Mouse (Mus musculus) heart, embryonic 14.5 days (tissue): ENCODE measurements around the gene Dct. TPM values are rescaled to one million over a fixed set of nuclear protein-coding genes. Genes with fewer than 3 reads are reported as not detected.

ENCODE experiments used
- ATAC-seq: fragments of 200-750 bp; cut with Nextera tagmentation; 2 replicates; pipeline ENCODE4 v1.8.0; 2017; ENCODE audit warnings: low read depth, moderate TSS enrichment; ENCODE audit not compliant: insufficient number of reproducible peaks, insufficient read depth, low FRiP score
- H3K27ac ChIP-seq, 2 experiments: fragments of 200-500 bp in 1 of 2; fragments of 300-500 bp in 1 of 2; sonication (generic) in 1 of 2; replicated peaks in 1 of 2; 2 replicates each; pipeline ENCODE4 v1.5.1; 2012 to 2014; ENCODE audit warnings: low read depth in 2 of 2, low read length in 2 of 2, control low read depth in 1 of 2, mild to moderate bottlenecking in 1 of 2, mixed read lengths in 1 of 2; ENCODE audit not compliant: control insufficient read depth in 1 of 2, insufficient read depth in 1 of 2
- H3K27me3 ChIP-seq: fragments of 300-500 bp; sonication (generic); 2 replicates; pipeline ENCODE4 v1.6.1; 2014; ENCODE audit warnings: mild to moderate bottlenecking, low read length, control low read depth; ENCODE audit not compliant: control insufficient read depth, insufficient read depth
- H3K36me3 ChIP-seq: fragments of 300-500 bp; sonication (generic); 2 replicates; pipeline ENCODE4 v1.6.1; 2014; ENCODE audit warnings: mild to moderate bottlenecking, control low read depth, low read length, mixed read lengths; ENCODE audit not compliant: control insufficient read depth, insufficient read depth
- H3K4me1 ChIP-seq, 2 experiments: fragments of 200-500 bp in 1 of 2; fragments of 300-500 bp in 1 of 2; sonication (generic) in 1 of 2; 2 replicates each; pipeline ENCODE4 v1.6.1; 2012 to 2014; ENCODE audit warnings: low read length in 2 of 2, control low read depth in 1 of 2, mixed read lengths in 1 of 2; ENCODE audit not compliant: control insufficient read depth in 2 of 2, insufficient read depth in 2 of 2
- H3K4me2 ChIP-seq: fragments of 300-500 bp; sonication (generic); 2 replicates; pipeline ENCODE4 v1.6.1; 2014; ENCODE audit warnings: mild to moderate bottlenecking, low read length
- H3K4me3 ChIP-seq, 2 experiments: fragments of 200-500 bp in 1 of 2; fragments of 300-500 bp in 1 of 2; sonication (generic) in 1 of 2; 2 replicates each; pipeline ENCODE4 v1.5.1; 2012 to 2014; ENCODE audit warnings: low read length in 2 of 2, mild to moderate bottlenecking in 2 of 2, control low read depth in 1 of 2, low read depth in 1 of 2, moderate library complexity in 1 of 2; ENCODE audit not compliant: control insufficient read depth in 1 of 2, insufficient read depth in 1 of 2
- H3K9ac ChIP-seq: fragments of 300-500 bp; sonication (generic); 2 replicates; pipeline ENCODE4 v1.6.1; 2014; ENCODE audit warnings: mild to moderate bottlenecking, low read length
- H3K9me3 ChIP-seq: fragments of 300-500 bp; sonication (generic); 2 replicates; pipeline ENCODE4 v1.6.1; 2016; ENCODE audit warnings: low read length, control low read depth; ENCODE audit not compliant: control insufficient read depth
- WGBS: fragments of 180-500 bp; shearing (Covaris S2); extraction: QIAGEN DNeasy Blood & Tissue Kit; methylation state at CpG from one replicate; pipeline ENCODE4 v1.1.7; 2014; 5-methylcytosine and 5-hydroxymethylcytosine counted together
- polyA plus RNA-seq: library from polyadenylated mRNA; unstranded; fragments of >200 nt; fragmentation: Nextera tagmentation; extraction: Ambion mirVana; gene quantifications from 2 replicates; pipeline ENCODE4 v1.2.1, GENCODE M21; 2014

Gene Dct
- polyA plus RNA-seq, 1 experiment from 2014 or later: 5.4 TPM

GRCm38 (mm10) chr14:118042066-118042762 is 9.8 kb downstream of the Dct start:
- no peak for ATAC-seq
- Histone ChIP-seq H3K9me3 (no peaks in the 10 kb centered on the region), H3K27ac (no peak overlapping the region), H3K27me3 (peaks cover 4% of the 10 kb centered on the region; the same call in 1 of the 2 replicates), H3K36me3 (no peaks in the 10 kb centered on the region), H3K4me1 (no peaks in the 10 kb centered on the region), H3K9ac (no peak overlapping the region), H3K4me2 (no peak overlapping the region), H3K4me3 (no peak overlapping the region)
- WGBS: 84% methylated on average over 18 of the region's 18 CpGs

GRCm38 (mm10) chr14:118040550-118041250 is 11.3 kb downstream of the Dct start:
- Histone ChIP-seq H3K9ac (no peak overlapping the region), H3K4me2 (no peak overlapping the region), H3K36me3 (no peaks in the 10 kb centered on the region), H3K4me3 (no peak overlapping the region), H3K9me3 (no peaks in the 10 kb centered on the region), H3K27ac (no peak overlapping the region), H3K4me1 (no peaks in the 10 kb centered on the region), H3K27me3 (peaks cover 4% of the 10 kb centered on the region; the same call in 1 of the 2 replicates)
- 77% methylated on average over 7 of the region's 7 CpGs for WGBS
- no peak for ATAC-seq

- 74% methylated on average over 3 of the region's 3 CpGs for WGBS
- H3K27me3 ChIP-seq: no peaks in the 10 kb centered on the region; the same call in 1 of the 2 replicates
- no peak overlapping the region for H3K9ac ChIP-seq
- ATAC-seq: no peak
- no peaks in the 10 kb centered on the region for H3K9me3 ChIP-seq
- H3K4me3 ChIP-seq: no peak overlapping the region
- no peaks in the 10 kb centered on the region for H3K4me1 ChIP-seq
- H3K4me2 ChIP-seq: no peak overlapping the region
- H3K36me3 ChIP-seq: no peaks in the 10 kb centered on the region
- H3K27ac ChIP-seq: no peak overlapping the region
Measured at GRCm38 (mm10) chr14:118039074-118039473, 13.0 kb downstream of the Dct start.

- no peak for ATAC-seq
- H3K27ac ChIP-seq: no peak overlapping the region
- no peak overlapping the region for H3K4me2 ChIP-seq
- 87% methylated on average over 3 of the region's 3 CpGs for WGBS
- H3K4me1 ChIP-seq: no peaks in the 10 kb centered on the region
- H3K4me3 ChIP-seq: no peak overlapping the region
- no peaks in the 10 kb centered on the region for H3K36me3 ChIP-seq
- no peaks in the 10 kb centered on the region for H3K27me3 ChIP-seq
- peaks cover 28% of the 10 kb centered on the region for H3K9me3 ChIP-seq
- no peak overlapping the region for H3K9ac ChIP-seq
Measured at GRCm38 (mm10) chr14:118027564-118027963, 24.5 kb downstream of the Dct start.

GRCm38 (mm10) chr14:118021867-118022543 is 30.0 kb downstream of the Dct start:
- 77% methylated on average over 10 of the region's 10 CpGs for WGBS
- ATAC-seq: no peak
- no peaks in the 10 kb centered on the region for H3K9me3 ChIP-seq
- no peak overlapping the region for H3K4me3 ChIP-seq
- no peaks in the 10 kb centered on the region for H3K4me1 ChIP-seq
- peaks cover 18% of the 10 kb centered on the region; the same call in 1 of the 2 replicates for H3K27me3 ChIP-seq
- no peaks in the 10 kb centered on the region for H3K36me3 ChIP-seq
- H3K4me2 ChIP-seq: no peak overlapping the region
- no peak overlapping the region for H3K27ac ChIP-seq
- no peak overlapping the region for H3K9ac ChIP-seq

- no peak overlapping the region for H3K9ac ChIP-seq
- 71% methylated on average over 5 of the region's 5 CpGs for WGBS
- H3K4me2 ChIP-seq: no peak overlapping the region
- no peaks in the 10 kb centered on the region for H3K4me1 ChIP-seq
- no peak overlapping the region for H3K4me3 ChIP-seq
- no peak overlapping the region for H3K27ac ChIP-seq
- no peak for ATAC-seq
- H3K9me3 ChIP-seq: no peaks in the 10 kb centered on the region
- H3K36me3 ChIP-seq: no peaks in the 10 kb centered on the region
- peaks cover 22% of the 10 kb centered on the region; the same call in 1 of the 2 replicates for H3K27me3 ChIP-seq
Measured at GRCm38 (mm10) chr14:118019314-118019713, 32.7 kb downstream of the Dct start.

GRCm38 (mm10) chr14:118013237-118013636 is 38.8 kb downstream of the Dct start:
- peaks cover 40% of the 10 kb centered on the region for H3K27me3 ChIP-seq
- no peak overlapping the region for H3K27ac ChIP-seq
- H3K36me3 ChIP-seq: no peaks in the 10 kb centered on the region
- no peaks in the 10 kb centered on the region for H3K4me1 ChIP-seq
- 75% methylated on average over 8 of the region's 8 CpGs for WGBS
- H3K9me3 ChIP-seq: no peaks in the 10 kb centered on the region
- no peak for ATAC-seq
- no peak overlapping the region for H3K4me2 ChIP-seq
- no peak overlapping the region for H3K9ac ChIP-seq
- no peak overlapping the region for H3K4me3 ChIP-seq
